In the genomic region with DNA sequence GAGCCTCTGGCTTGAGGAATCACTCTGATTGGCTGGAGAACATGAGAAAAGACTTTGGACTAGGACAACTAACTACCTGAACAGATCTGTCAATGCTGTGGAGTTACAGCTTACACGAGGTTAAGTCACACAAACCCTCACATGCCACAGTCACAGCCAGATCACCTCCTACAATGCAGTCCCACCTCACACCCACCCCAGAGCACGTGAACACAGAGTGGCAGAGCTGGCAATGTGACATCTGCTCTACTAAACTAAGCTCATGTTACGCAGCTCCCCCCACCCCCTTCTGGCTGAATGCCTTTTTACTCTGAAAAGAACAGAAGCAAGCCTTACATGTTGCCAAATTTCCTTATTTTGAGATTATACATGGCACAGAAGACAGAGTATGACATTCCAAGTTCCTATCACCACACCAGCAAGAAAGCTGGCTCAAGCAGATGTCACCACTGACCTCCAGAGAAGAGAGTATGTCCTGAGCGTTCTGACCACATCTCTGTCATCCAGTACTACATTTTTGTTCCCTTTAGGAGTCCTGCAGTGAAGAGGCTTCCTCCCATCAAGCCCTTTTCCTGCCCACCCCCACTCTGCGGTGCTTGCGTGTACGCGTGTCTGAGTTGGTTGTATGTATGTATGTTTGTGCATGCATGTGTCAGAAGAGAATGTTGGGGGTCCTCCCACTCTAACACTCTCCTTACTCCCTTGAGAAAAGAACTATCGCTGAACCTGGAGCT, we compare ENCODE assay signal across 9 mouse cellular contexts. TPM values are rescaled to one million over a fixed set of nuclear protein-coding genes. Genes with fewer than 3 reads are reported as not detected.
DNase-seq lines count a peak whose midpoint lies in the region; ATAC-seq and TF ChIP-seq lines count a peak whose summit lies in the region.
"Had no signal": no experiment of that assay in that cellular context is flagged by ENCODE, and none has a peak within 500 bp of the region (broad histone marks: within the 10 kb centered on the region; RNA-seq: fewer than 3 reads in every experiment).

No protein-coding gene starts in this region.

- DNase-seq in cerebellum, postnatal 10 days, result peak; percentile 69 to 71
- no peak for DNase-seq in cerebellum, adult 8-10 months
- DNase-seq in brain, embryonic 14.5 days (ENCODE audit: low read depth), result peak; percentile 94
- peak; percentile 69 for DNase-seq in heart, adult 8-10 months (ENCODE audit: low spot score)
- DNase-seq in kidney, postnatal 0 days (ENCODE audit: low spot score), result no peak
- peak; percentile 56 for DNase-seq in limb, embryonic 14.5 days (ENCODE audit: low spot score)
- peak; percentile 69 for DNase-seq in right cerebral cortex, postnatal 14 days
- no peak for DNase-seq in yolk sac, embryonic 10.5 days (ENCODE audit: low spot score)

- H3K4me1 ChIP-seq in kidney, postnatal 0 days (replicated peaks; ENCODE audit: insufficient read depth, low read length), result no peaks in the 10 kb centered on the region; the same call in 1 of the 2 replicates
- peaks cover 12% of the 10 kb centered on the region; the same call in 1 of the 2 replicates for H3K4me1 ChIP-seq in limb, embryonic 14.5 days (ENCODE audit: control insufficient read depth, insufficient read depth, low read length)

- H3K9ac ChIP-seq in kidney, postnatal 0 days (ENCODE audit: low read depth, low read length), result no peak overlapping the region
- no peak overlapping the region for H3K9ac ChIP-seq in limb, embryonic 14.5 days (ENCODE audit: low read depth, low read length, severe bottlenecking)
- H3K9ac ChIP-seq: neural tube, embryonic 12.5 days had no signal

- no peaks in the 10 kb centered on the region for H3K27me3 ChIP-seq in kidney, postnatal 0 days (ENCODE audit: insufficient read depth, low read length)
- no peaks in the 10 kb centered on the region for H3K27me3 ChIP-seq in limb, embryonic 14.5 days (ENCODE audit: control insufficient read depth, insufficient read depth, low read length)
- H3K27me3 ChIP-seq: neural tube, embryonic 12.5 days had no signal

- no peak for TF ChIP-seq POLR2A in brain, embryonic 14.5 days (IDR thresholded peaks at IDR 0.05; ENCODE audit: borderline replicate concordance, extremely low read depth, insufficient read depth, insufficient read length, poor library complexity, severe bottlenecking)
- no peak for TF ChIP-seq POLR2A in limb, embryonic 14.5 days (IDR thresholded peaks at IDR 0.05; ENCODE audit: borderline replicate concordance, extremely low read depth, insufficient read depth, insufficient read length)

- H3K36me3 ChIP-seq in kidney, postnatal 0 days (ENCODE audit: insufficient read depth, low read length), result no peaks in the 10 kb centered on the region
- H3K36me3 ChIP-seq in limb, embryonic 14.5 days (ENCODE audit: control insufficient read depth, insufficient read depth, low read length), result no peaks in the 10 kb centered on the region
- H3K36me3 ChIP-seq: neural tube, embryonic 12.5 days had no signal

- no peaks in the 10 kb centered on the region for H3K9me3 ChIP-seq in kidney, postnatal 0 days (replicated peaks; ENCODE audit: low read length)
- no peaks in the 10 kb centered on the region for H3K9me3 ChIP-seq in limb, embryonic 14.5 days (ENCODE audit: control insufficient read depth, low read length)
- H3K9me3 ChIP-seq: neural tube, embryonic 12.5 days had no signal

- WGBS in kidney, postnatal 0 days, result 53% methylated on average over 9 of the region's 9 CpGs
- WGBS in limb, embryonic 14.5 days, result 60% methylated on average over 9 of the region's 9 CpGs

- no peak for TF ChIP-seq CTCF in brain, embryonic 14.5 days (IDR thresholded peaks at IDR 0.05; ENCODE audit: borderline replicate concordance, extremely low read depth, insufficient read depth, insufficient read length)
- no peak for TF ChIP-seq CTCF in kidney, postnatal 0 days (IDR thresholded peaks at IDR 0.05; ENCODE audit: low read depth)

- ATAC-seq in kidney, postnatal 0 days (replicated peaks; ENCODE audit: low FRiP score, low read depth), result peak; percentile 73; the same call in 1 of the 2 replicates
- no peak for ATAC-seq in limb, embryonic 14.5 days (ENCODE audit: low FRiP score, low read depth)

- H3K4me3 ChIP-seq in kidney, postnatal 0 days (replicated peaks; ENCODE audit: low read depth, low read length), result no peak overlapping the region
- no peak overlapping the region for H3K4me3 ChIP-seq in limb, embryonic 14.5 days (replicated peaks; ENCODE audit: low read length)
- H3K4me3 ChIP-seq: neural tube, embryonic 12.5 days had no signal

- H3K4me2 ChIP-seq in kidney, postnatal 0 days (ENCODE audit: low read length), result no peak overlapping the region
- H3K4me2 ChIP-seq in limb, embryonic 14.5 days (replicated peaks; ENCODE audit: low read depth, low read length, severe bottlenecking), result no peak overlapping the region
- H3K4me2 ChIP-seq: neural tube, embryonic 12.5 days had no signal

- no peak overlapping the region for H3K27ac ChIP-seq in kidney, postnatal 0 days
- no peak overlapping the region for H3K27ac ChIP-seq in limb, embryonic 14.5 days (replicated peaks; ENCODE audit: low read depth, low read length)
- H3K27ac ChIP-seq: neural tube, embryonic 12.5 days had no signal

RNA-seq across cellular contexts. Expression of a gene that starts 9.4 kb away (rescaled TPM):
- 10.6 and 14.5 TPM in 2 replicates for polyA plus RNA-seq in brain, embryonic 14.5 days (2012; rRNA removed)
- 10 to 100 TPM; 38.6 to 45.9 (median 41.2) TPM for total RNA-seq in heart, adult 8-10 months (2022)
- polyA plus RNA-seq in kidney, postnatal 0 days (2015; fragmentation: Nextera tagmentation; extraction: Ambion mirVana), result 3.6 and 4.1 TPM in 2 replicates
- 4.0 and 4.1 TPM in 2 replicates for polyA plus RNA-seq in limb, embryonic 14.5 days (2012; rRNA removed)
- polyA plus RNA-seq in limb, embryonic 14.5 days (2014; fragmentation: Nextera tagmentation; extraction: Ambion mirVana), result 4.1 and 6.1 TPM in 2 replicates

Comparison
In these comparisons a context has a peak if more than half of its experiments do, and no peak if none do; other contexts are left out.
1. DNase-seq: peak in cerebellum, postnatal 10 days (2 of 2), brain, embryonic 14.5 days (single experiment), heart, adult 8-10 months (single experiment), limb, embryonic 14.5 days (single experiment) and right cerebral cortex, postnatal 14 days (single experiment); none in cerebellum, adult 8-10 months (single experiment), kidney, postnatal 0 days (single experiment) and yolk sac, embryonic 10.5 days (single experiment).